Mouse (Mus musculus): Measurements from ENCODE around the gene Chl1. TPM values are rescaled to one million over a fixed set of nuclear protein-coding genes. Genes with fewer than 3 reads are reported as not detected.

Gene Chl1
- polyA plus RNA-seq, 1 experiment = 32.1 TPM

GRCm38 (mm10) chr6:103766830-103767229 lies 256.4 kb downstream of the Chl1 start:
- DNase-seq (ENCODE audit: extremely low spot score in 1 of 2, low spot score in 1 of 2) = no peak

GRCm38 (mm10) chr6:103781058-103781457 lies 270.7 kb downstream of the Chl1 start:
- DNase-seq (ENCODE audit: extremely low spot score in 1 of 2, low spot score in 1 of 2) = no peak

GRCm38 (mm10) chr6:103791077-103791632 lies 280.8 kb downstream of the Chl1 start:
- no peak for DNase-seq (ENCODE audit: extremely low spot score in 1 of 2, low spot score in 1 of 2)

GRCm38 (mm10) chr6:103795241-103795640 lies 284.9 kb downstream of the Chl1 start:
- DNase-seq (ENCODE audit: extremely low spot score in 1 of 2, low spot score in 1 of 2) = no peak
